Mouse (Mus musculus) lung, postnatal 4 days (tissue): ENCODE measurements around the gene Tmem164.
A peak's percentile ranks its signal among the peaks of the same experiment; 100 is the strongest.

Experiments
- DNase-seq, 2 experiments: peaks; one replicate each; pipeline ENCODE4 v3.0.0; 2021

Tmem164 gene

DNA sequence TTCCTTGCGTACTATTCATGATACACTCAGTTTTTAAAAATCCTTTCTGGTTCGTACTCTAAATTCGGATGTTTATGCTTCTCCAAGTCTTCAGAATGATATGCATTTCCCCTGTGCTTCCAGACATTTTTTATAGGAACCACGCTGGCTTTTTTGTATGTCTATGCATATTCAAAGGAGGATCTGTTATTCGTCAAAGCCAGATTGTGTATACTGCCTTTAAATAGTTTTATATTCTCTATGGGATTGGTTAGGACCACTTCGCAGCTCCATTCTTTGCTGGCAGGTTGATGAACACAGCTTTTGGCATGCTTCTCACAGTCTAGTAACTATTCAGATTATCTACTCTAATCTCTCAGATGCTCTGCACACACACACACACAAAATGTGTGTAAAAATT, 79.2 kb downstream of the Tmem164 start:
- no peak for DNase-seq

DNA sequence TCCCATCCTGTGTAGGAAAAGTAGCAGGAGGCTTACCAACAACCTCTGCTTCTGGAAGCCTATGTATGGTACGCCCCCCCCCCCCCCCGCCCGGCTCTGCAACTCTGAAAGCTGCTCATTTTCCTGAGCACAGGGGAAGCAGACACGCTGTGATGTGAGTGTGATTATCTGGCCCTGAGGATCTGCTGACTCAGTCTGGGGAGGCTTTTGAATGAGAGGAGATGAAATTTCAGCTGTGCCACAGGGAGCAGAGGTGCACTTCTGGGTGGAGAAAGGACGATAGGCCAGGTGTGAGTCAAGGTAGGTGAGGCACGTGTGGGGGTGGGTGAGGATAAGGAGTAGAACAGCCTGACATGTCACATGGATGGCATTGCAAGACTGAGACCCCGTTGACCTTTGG, 82.1 kb downstream of the Tmem164 start:
- DNase-seq = no peak

DNA sequence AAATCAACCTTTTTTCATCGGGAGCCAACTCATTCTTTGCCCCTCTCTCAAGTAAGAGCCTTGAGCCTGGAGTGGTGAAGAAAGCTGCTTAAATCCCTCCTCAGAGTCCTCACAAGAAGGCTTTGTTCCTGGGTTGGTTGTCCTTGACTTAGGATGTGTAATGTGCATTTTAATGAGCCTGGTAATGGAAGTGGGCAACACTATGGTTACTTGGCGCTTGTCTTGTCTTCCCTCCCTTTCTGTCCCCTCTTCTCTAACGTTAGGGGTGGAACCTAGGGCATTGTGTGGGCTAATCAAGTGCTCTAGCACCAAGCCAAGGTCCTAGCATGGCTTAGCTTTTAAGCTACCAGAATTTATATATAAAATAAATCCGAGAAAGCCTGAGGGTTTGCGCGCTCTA, 88.5 kb downstream of the Tmem164 start:
- DNase-seq = no peak

DNA sequence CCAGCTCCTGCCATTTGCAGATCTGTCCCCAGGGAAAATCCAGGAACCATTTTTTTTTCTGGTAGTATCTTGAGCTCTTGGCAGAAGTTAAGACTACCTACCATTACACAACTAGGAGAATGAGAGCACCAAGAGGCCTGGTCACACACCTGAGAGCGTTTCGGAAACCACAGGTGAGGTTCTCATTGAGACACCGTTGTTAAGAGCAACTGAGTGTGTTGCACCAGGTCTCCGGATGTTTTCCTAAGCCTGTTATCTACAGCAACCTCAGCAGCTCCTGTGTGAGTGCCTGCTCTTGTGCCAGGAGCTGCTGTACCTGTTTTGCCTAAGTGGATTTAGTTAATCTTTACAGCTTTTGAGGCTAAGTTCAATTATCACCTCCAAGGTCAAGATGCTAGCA, 92.5 kb downstream of the Tmem164 start:
- peak; percentile 15 to 61 for DNase-seq

DNA sequence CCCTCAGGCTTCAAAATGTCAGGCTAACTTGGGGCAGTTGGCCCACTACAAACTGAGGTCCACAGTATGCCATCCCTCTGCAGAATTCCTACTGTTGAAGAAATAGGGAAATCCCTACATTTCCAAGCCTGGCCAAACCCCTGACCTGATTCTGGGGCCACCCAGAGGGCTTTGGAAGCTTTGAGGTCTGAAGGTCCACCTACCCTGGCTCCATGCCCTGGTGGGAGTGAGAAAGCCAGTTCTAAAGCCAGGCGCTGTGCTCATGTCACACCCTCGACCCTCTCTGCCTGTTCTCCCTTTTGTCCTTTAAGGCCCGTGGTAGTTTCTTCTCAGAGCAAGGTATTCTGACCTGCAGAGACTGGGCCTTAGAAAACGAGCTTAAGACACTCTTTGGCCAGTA, 94.9 kb downstream of the Tmem164 start:
- peak; percentile 23 to 31 for DNase-seq

DNA sequence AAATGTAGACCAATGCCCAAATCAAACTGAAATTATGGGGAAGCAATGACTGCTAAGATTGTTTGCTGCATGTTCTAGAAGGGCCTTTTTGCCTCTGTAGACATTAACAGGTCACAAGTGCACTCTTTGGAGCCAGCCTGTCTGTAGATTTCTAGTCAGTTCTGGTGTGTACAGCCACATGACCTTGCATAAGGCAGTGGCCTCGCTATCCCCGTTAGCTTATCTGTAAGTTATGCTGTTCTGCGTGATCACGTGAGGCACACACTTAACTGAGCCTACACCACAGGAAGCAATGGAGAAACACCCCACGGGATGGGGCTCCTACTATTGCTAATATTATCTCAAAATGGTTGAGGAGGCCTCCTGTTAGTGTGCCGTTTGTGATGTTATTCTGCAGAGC, 97.4 kb downstream of the Tmem164 start:
- DNase-seq = peak; percentile 31 to 51

DNA sequence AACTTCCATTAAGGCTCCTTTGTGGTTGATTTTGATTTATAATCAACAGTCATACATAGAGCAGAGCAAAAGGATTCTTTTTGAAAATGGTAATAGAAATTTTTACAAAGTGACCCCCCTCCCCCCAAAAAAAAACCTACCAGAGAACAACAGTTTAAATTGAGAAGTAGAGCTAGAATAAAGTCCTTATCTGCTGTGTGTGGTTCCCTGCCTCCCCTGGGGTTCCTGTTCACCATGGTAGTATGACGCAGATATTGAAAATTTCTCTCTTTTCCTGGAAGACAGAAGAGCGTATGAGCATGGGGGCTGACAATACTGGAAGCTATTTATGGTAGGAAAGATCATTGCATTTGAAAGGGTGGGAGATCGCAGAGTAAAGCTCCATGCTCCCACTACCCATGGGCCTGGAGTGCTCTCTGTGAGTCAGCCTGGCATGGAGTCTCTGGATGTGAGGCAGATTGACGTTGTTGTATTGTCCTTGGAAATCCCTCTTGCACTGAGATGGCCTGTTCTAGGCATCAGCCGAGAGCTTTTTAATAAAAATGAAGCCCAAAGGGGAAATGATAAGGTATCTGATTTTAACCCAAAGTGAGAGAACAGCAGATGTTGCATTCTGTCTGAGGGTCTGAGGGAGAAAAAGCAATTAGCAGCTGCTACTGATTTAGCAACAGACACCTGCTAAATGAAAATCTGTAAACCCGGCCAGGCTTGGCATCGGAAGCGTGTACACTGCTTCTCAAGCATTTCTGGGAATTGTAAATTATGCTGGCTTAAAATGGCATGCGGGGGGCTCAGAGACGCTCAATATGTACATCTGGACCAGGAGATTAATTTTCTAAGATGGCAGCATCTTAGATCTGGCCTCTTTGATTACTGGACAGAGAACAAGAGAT, 105.2 kb downstream of the Tmem164 start:
- DNase-seq = no peak

DNA sequence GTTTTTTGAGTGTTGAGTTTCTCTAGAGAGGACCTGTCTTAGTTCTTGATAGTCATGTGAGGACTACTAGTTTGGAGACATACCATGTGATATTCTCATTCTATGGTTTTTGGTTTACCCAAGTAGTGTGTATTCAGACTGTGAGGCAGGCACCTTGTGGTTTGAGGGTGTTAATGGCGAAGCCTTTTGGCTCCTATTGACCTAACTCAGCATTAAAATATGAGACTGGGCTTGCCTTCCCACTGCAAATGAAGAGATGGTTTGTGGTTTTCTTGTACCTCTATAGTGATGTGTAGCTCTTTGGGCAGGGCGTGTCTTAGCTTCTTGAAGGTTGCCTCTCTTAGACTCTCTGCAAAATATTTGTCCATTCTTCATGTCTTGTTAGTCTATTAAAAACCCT, 111.0 kb downstream of the Tmem164 start:
- DNase-seq = no peak

DNA sequence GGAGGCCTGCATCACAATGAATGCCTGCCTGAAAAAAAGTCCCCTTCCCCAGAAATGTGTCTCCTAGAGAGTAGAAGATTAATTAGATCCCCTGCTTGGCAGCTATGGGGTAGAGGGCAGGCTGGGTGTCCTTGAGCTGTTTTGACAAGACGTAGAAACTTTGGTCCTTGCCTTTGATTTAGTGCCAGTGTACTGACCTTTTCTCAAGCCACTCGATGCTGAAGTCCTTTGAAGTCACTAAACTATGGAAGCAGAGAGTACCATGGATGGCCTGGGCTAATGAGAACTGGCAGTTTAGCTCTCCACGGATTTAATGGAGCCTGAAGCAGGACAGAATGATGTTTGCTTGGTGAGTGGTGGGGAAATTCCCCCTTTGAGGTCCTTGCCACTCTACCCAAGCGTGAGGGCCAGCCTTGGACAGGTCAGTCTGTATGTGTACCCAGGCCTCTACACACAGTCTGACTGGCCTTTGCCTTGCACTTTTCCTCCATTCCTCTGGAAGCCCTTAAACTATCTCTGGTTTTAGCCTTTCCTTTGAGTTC, 112.9 kb downstream of the Tmem164 start:
- DNase-seq = no peak

DNA sequence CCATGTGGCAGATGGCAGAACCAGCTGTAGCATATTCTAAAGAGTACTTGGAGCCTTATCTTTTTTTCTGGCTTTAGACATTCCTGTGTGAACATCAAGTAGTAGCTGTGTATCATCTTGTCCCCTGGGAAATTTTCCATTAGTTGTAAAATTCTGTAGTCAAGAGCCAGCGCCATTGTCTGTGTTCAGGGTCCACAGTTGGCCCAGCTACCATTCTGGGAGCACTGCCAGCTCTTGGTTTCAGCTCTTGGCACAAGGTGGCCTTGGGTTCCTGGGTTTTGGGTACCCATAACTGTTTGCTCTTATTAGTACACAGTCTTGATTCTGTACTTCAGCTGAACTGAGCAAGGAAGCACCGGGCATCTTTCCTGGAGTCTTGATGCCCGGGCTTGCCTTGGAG, 123.4 kb downstream of the Tmem164 start:
- peak in 1 of 2 experiments; percentile 22 for DNase-seq

DNA sequence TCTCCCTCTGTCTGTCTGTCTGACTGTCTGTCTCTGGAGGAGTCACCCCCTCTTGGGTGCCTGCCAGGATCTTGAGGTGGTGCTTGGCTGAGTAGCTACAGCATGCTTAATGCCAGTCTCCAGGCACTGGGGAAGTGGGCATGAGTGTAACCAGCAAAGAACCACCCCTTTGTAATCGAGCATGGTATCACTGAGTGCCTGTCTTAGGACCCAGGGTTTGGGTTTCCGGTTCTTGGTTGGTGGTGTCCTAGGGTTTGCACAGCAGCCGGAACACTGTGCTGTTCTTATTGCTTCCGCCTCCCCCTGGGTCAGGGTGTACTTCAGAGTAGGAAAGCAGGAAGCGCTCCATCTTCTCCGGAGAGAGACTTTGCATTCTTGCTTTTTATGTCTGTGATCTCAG, 124.9 kb downstream of the Tmem164 start:
- peak in 1 of 2 experiments; percentile 23 for DNase-seq

DNA sequence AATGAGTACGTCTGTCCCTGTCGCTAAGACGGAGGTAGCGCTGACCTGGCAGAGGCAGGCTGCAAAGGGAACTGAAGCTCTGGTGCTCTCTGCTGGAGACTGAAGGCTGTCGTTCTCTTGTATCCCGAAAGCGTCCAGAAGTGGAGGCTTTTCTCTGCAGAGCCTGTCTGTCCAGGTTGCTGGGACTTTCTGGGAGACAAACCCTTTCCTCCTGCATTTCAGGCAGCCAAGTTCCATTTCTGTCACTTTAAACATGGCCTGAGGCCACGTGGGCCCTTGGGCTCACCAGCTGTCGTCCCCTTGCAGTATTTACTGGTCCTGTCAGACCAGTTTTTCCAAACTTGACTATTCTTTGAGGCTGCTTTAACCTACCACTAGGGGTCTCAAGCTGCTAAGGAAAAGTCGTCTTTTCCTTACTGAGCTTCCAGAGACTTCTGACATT, 125.4 kb downstream of the Tmem164 start:
- DNase-seq = peak; percentile 43 to 72

DNA sequence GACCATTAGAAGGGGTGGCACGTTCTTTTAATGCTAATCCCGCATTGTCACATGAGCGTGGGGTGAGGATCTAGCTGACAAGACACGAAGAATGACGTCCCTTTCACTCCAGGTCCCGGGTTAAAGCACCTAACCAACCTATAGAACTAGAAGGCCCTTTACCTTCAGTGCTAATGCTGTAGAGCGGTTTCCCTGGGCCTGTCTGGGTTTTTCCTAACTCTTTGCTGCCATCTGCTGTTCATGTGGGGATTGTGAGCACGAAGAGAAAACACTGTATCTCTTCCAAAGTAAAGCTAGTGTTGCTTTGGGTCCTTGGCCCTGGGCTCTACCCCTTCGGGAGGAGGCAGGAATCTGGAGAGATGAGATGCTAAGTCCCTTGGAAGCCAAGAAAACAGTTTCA, 127.2 kb downstream of the Tmem164 start:
- peak in 1 of 2 experiments; percentile 60 for DNase-seq

DNA sequence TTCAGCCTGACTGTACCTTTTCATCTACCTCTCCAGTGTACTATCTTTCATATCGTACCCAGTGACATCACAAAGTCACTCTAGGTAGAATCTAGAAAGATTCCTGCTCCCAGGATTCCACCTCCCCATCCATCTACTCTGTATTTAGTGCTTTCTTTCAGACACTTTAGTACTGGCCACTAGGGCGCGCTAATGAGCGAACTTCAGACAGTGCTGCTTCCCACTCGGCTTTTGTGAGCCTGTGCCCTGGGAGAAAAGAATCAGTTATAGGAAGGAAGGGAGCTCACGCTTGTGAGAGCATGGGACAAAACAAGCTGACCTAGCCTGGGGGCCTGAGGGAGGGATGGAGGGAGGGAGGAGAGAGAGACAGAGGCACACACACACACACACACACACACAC, 131.9 kb downstream of the Tmem164 start:
- DNase-seq = peak in 1 of 2 experiments; percentile 49

DNA sequence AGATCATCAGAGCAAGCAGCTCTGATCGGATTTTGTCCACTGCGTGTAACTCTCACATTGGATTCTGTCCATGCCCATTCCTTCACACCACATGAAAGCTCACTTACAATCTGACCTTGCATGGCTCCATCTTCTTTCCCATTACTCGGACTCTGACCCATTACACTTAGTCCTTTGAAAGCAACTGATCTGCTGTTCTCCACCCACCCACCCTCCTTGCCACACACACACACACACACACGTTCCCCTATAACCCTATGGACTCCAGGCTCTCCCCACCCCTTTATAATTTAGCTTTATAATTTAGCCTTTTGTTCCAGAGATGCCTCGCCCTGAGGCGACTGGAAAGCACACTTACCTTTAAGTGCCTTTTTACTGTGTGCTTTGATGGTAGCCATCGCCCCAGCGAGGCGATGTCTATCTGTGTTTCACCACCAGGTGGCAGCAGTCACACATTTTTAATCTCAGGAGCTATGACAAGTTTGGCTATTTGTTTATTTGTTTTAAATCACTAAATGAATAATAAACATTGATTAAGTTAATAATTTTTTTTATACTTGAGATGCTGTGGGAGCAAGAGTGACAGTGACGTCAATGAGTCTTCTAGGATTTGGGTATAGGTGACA, 137.0 kb downstream of the Tmem164 start:
- peak in 1 of 2 experiments; percentile 49 for DNase-seq

DNA sequence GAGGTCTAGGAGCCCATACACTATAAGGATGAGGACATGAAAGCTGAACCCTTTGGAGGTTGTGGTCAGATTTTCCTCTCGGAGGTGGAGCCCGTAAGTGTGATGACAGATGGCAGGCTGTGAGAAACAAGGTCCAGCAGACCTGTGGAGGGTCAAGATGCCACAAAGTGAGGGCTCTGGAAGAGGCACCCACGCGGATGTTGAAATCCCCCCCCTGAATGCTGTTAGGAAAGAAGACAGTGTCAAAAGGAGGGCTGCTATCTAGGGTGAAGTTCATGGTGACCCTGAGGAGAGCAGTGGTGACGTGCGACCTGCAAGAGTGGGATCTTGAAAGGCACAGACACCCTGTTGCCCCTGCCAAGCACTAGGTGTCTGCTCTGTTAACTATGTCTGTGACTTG, 140.0 kb downstream of the Tmem164 start:
- no peak for DNase-seq

DNA sequence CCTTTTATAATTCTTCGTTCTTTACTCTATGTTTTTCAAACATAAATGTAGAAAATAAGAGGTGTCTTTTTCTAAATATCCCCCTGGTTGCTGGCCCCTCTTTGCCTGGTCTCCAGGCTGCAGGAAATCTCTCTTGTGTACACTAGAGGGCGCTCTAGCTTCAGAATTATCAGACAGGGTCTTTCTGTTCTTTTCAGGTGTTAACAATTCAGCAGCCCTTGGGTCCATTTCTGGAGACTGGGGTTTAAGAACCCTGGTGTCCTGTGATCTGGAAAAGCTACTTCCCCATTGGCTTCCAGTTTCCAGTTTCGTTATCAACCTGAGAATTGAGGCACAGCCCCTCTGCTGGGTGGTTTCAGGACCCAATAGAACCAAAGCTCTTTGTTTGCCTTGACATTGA, 140.6 kb downstream of the Tmem164 start:
- no peak for DNase-seq

DNA sequence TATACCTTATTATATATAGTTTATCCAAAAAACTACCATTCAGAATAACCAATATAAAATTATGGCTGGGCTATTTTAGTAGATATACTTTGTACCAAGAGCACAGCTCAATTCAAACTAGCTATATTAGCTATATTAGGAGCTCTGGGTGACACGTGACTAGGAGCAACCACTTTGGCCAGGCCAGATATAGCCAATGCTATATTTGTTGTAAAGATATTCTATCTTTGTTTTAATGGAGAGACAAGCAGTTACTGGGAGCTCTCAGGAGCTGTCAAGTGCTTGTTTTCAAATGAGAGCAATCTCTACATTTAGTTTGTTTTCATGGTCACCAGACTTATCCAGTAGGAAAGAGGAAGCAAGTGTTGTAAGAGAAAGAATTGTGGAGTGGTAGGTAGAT, 144.1 kb downstream of the Tmem164 start:
- no peak for DNase-seq

DNA sequence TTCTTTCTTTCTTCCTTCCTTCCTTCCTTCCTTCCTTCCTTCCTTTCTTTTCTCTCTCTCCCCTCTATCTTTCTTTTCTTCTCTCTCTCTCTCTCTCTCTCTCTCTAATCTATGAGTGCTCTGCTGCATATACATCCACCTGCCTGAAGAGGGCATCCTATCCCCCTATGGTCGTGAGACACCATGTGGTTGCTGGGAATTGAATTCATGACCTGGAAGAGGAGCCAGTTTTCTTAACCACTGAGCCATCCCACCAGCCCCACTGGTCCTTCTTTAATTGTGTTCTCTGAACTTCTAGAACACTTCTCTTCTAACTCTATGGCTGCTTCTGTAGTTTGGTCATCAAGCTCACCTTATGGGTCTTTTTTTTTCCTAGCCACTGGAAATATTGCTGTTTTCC, 146.4 kb downstream of the Tmem164 start:
- no peak for DNase-seq

DNA sequence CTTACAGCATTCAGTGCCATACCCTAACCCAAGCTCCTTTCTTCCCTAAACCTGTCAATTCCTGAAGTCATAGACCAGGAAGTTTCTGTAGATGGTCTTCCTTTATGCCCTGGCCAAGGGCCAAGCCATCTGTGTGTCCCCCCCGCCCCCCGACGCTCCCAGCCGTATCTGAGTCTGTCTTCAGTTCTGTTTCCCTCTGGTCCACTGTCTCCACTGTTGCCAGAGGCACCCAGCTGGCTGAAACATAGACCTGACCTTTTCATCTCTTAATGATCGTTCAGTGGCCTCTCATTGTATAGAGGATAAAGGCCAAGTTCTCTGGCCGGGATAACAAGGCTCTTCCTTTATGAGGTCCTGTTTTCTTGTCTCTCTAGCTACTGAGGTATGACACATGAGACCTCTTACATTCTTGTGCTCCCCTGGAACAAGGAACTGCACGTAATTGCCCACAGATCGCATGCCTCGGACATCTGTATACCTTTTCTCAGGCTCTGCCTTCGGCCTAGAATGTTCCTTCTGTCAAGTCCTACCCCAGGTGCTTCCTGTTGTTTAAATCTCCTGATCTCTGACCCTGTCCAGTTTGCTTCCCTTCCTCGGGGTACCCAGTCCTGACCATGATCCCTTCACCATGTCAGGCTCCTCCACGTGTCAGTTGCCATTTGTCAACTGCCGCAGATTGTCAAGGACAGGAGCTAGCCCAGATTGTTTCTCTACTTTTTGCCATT, 147.1 kb downstream of the Tmem164 start:
- DNase-seq = no peak

DNA sequence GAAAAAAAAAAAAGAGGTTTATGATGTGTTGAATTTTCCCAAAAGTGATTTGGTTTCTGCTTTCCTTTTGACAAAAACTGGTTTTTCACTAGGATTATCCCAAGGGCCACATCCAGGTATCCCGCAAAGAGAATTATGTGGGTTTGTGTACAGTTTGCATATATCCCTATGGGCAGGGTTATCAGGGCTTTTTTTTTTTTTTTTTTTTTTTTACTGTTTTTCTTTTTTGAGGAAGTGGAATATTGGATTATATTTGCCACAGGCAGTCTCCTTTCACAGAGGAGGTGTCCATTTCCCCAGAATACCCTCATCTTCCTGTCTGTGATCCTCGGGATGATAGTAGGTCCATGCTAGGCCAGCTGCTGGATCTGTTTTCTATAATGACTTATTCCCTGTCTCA, 148.1 kb downstream of the Tmem164 start:
- no peak for DNase-seq

DNA sequence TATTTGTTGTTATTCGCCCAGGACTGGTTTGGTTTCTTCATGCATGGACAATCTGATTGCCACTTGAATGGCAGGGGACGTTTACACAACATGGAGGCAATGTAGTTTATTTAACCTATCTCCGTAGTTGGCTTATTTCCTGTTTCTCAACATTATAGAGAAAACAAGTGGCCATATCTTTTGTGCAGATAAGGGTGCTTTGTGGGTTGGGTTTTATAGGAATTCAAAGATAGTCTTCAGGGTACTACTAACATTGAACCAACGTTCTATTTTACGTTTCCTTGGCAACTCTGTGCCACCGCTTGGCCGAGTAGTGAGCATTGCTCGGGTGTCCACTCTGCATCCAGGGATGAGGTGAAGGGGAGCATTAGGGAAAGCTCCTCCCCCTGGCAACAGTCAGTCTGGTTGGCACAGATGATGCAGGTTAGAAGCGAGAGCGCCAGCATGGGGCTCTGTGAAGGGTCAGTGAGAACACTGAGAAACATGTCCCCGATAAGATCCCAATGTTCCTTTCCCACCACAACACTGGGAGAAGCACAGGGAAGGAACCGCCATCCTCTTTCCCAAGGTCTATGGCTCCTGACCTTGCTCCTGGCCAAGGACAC, 148.8 kb downstream of the Tmem164 start:
- no peak for DNase-seq

DNA sequence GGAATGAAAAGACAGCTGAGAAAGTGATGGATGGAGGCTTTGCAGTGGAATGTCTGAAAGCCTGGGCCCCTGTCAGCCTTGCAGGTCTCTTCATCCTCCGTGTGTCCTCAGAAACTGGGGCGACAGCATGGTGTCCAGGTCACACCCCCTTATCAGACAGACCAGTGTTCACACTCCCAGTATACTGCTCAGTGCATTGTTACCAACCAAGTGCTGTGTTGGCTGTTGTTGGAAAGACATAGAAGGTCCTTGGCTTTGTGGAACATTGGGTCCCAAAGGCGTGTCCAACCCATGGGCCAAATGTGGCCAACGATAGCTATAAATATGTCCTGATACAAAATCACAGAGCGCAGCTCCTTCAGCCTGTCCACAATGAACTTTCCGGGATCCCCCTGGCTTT, 149.4 kb downstream of the Tmem164 start:
- no peak for DNase-seq
